Mouse (Mus musculus) ES-Bruce4 (cell line): ENCODE measurements around the gene Dnah5.

Experiments used
- CTCF ChIP-seq: IDR thresholded peaks from one replicate; pipeline ENCODE4 v1.8.1; 2011; ENCODE audit warnings: low read depth, low read length
- POLR2A ChIP-seq: IDR thresholded peaks from one replicate; pipeline ENCODE4 v1.8.1; 2011; ENCODE audit warnings: low read length; ENCODE audit not compliant: insufficient read depth

- TF ChIP-seq POLR2A (no peak), CTCF (no peak)
Measured at GRCm38 (mm10) chr15:28466591-28467247, 263.2 kb downstream of the Dnah5 start.
